Mouse (Mus musculus) left cerebral cortex, adult 18-20 months (tissue): ENCODE data around the gene Srsf10. TPM values are rescaled to one million over a fixed set of nuclear protein-coding genes. Genes with fewer than 3 reads are reported as not detected.

Source experiments
- DNase-seq, 2 experiments: peaks; one replicate each; pipeline ENCODE4 v3.0.0; 2021 to 2022; ENCODE audit warnings: low spot score in 2 of 2, mixed read lengths in 1 of 2
- total RNA-seq, 2 experiments: library from RNA; stranded (reverse); gene quantifications; 2 replicates each; pipeline ENCODE4 v1.2.3; 2021

Srsf10 gene
- total RNA-seq, 2 experiments from 2014 or later, result 72.3 to 76.1 TPM

GRCm38 (mm10) chr4:135912164-135912563 is 56.6 kb downstream of the Srsf10 start:
- DNase-seq, result no peak

GRCm38 (mm10) chr4:135912835-135913234 is 57.3 kb downstream of the Srsf10 start:
- no peak for DNase-seq

- no peak for DNase-seq
Observed at GRCm38 (mm10) chr4:135913433-135913832, 57.9 kb downstream of the Srsf10 start.

- DNase-seq, result no peak
Observed at GRCm38 (mm10) chr4:135918635-135919279, 63.2 kb downstream of the Srsf10 start.

DNA sequence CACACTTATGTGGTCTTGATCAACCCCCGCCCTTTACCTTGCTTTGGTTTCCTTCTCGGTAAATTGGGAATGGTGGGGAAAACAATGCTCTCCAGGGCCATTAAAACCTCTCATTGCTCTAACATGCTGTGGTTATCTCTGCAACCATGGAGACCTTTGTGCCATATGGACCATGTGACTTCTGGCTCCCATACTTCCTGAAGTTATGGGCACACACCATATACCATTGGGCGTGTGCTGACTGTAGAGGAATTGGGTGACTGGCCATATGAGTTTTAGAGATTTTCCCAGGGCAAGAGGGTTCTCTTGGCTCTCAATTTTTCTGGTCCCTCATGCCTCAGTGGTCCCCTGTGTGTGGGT is 63.7 kb downstream of the Srsf10 start:
- DNase-seq, result no peak

Other genes with a start within 250 kb of the Srsf10 start
- gene Ifnlr1, start 169.5 kb upstream of the Srsf10 start, total RNA-seq, result under 1 TPM; 0.28 to 0.37 TPM
- gene Il22ra1, start 127.6 kb upstream of the Srsf10 start, total RNA-seq, result under 1 TPM in 1 of 2 experiments, not detected in 1; 0.14 TPM
- gene Myom3, start 96.0 kb upstream of the Srsf10 start, total RNA-seq, result 1 to 10 TPM in 1 of 2 experiments, under 1 TPM in 1; 0.77 to 1.7 TPM
- gene Pnrc2, start 18.1 kb downstream of the Srsf10 start, total RNA-seq, result 10 to 100 TPM; 39.6 to 52.7 TPM
- not detected for gene Cnr2, start 39.6 kb downstream of the Srsf10 start, total RNA-seq
- gene Fuca1, start 65.0 kb downstream of the Srsf10 start, total RNA-seq, result 10 to 100 TPM; 33.6 to 36.5 TPM
- gene Hmgcl, start 90.7 kb downstream of the Srsf10 start, total RNA-seq, result 10 to 100 TPM; 36.0 to 36.7 TPM
- gene Gale, start 108.0 kb downstream of the Srsf10 start, total RNA-seq, result 10 to 100 TPM; 25.0 to 28.0 TPM
- 10 to 100 TPM; 94.5 to 97.4 TPM for gene Lypla2, start 116.9 kb downstream of the Srsf10 start, total RNA-seq
- gene Pithd1, start 131.5 kb downstream of the Srsf10 start, total RNA-seq, result 10 to 100 TPM; 93.6 to 94.4 TPM
- 10 to 100 TPM; 25.6 to 26.0 TPM for gene Eloa, start 166.0 kb downstream of the Srsf10 start, total RNA-seq
- gene Rpl11, start 197.7 kb downstream of the Srsf10 start, total RNA-seq, result 100 to 1,000 TPM; 277 to 280 TPM